Mouse (Mus musculus): Measurements from ENCODE around the gene Chuk. TPM values are rescaled to one million over a fixed set of nuclear protein-coding genes. Genes with fewer than 3 reads are reported as not detected.

Gene Chuk
- polyA plus RNA-seq, 1 experiment from 2014 or later = 32.8 TPM

DNA sequence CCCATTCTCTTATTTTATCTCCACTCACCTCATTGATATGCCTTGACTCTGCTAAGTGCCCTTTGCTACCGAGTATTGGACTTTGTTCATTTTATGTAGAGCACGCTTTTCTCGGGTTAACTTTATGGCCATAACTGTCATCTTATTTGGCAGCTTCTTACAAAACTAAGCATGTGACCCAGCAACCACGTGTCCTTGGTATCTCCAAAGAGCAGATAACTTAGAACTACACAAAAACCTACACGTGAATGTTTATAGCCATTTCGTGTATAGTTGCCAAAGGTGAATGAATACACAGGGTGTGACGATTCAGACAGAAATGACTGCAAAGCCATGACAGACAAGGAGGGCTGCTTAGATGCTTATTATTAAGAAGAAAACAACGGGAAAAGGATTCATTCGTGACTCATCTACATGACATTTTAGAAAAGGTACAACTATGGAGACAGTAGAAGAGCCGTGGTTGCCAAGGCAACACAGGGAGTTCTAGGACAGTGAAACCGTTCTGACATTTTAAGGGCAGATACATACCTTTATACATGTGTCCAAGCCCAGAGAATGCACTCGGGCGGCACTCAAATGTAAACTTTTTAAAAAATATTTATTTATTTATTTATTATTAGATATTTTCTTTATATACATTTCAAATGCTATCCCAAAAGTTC lies 82.2 kb downstream of the Chuk start:
- DNase-seq (ENCODE audit: low spot score) (no peak), ATAC-seq (no peak)
- 68% methylated on average over 13 of the region's 13 CpGs for WGBS
- no peaks in the 10 kb centered on the region for H3K4me1 ChIP-seq (ENCODE audit: insufficient read depth, low read depth, low read length)
- H3K36me3 ChIP-seq (ENCODE audit: insufficient read depth, low read length) = no peaks in the 10 kb centered on the region
- no peak overlapping the region for H3K4me3 ChIP-seq (ENCODE audit: low read depth, low read length)
- no peak overlapping the region for H3K9ac ChIP-seq (replicated peaks; ENCODE audit: low read depth)
- no peaks in the 10 kb centered on the region for H3K27me3 ChIP-seq (replicated peaks; ENCODE audit: insufficient read depth, low read length)
- H3K9me3 ChIP-seq (ENCODE audit: low read length) = no peaks in the 10 kb centered on the region
- no peak overlapping the region for H3K4me2 ChIP-seq (replicated peaks; ENCODE audit: low read depth, low read length)
- H3K27ac ChIP-seq (ENCODE audit: low read length) = no peak overlapping the region
- TF ChIP-seq CTCF (IDR thresholded peaks at IDR 0.05) (no peak), EP300 (IDR thresholded peaks at IDR 0.05) (no peak)

Other genes starting within 250 kb of the Chuk start
- 10.0 and 10.2 TPM in 2 replicates for gene Dnmbp, start 167.3 kb downstream of the Chuk start, polyA plus RNA-seq (2015; fragmentation: Nextera tagmentation; extraction: Ambion mirVana)
- 5.0 and 5.1 TPM in 2 replicates for gene Cpn1, start 120.9 kb downstream of the Chuk start, polyA plus RNA-seq (2015; fragmentation: Nextera tagmentation; extraction: Ambion mirVana)
- 0.56 and 0.80 TPM in 2 replicates for gene Cyp2c23, start 78.3 kb downstream of the Chuk start, polyA plus RNA-seq (2015; fragmentation: Nextera tagmentation; extraction: Ambion mirVana)
- gene Erlin1, start 37.7 kb downstream of the Chuk start, polyA plus RNA-seq (2015; fragmentation: Nextera tagmentation; extraction: Ambion mirVana) = 22.7 and 26.9 TPM in 2 replicates
- 14.2 and 18.5 TPM in 2 replicates for gene Cwf19l1, start 28.4 kb upstream of the Chuk start, polyA plus RNA-seq (2015; fragmentation: Nextera tagmentation; extraction: Ambion mirVana)
- 62.0 and 63.5 TPM in 2 replicates for gene Bloc1s2, start 39.0 kb upstream of the Chuk start, polyA plus RNA-seq (2015; fragmentation: Nextera tagmentation; extraction: Ambion mirVana)
- 0.04 and 0.05 TPM in 2 replicates for gene Pkd2l1, start 85.0 kb upstream of the Chuk start, polyA plus RNA-seq (2015; fragmentation: Nextera tagmentation; extraction: Ambion mirVana)
- gene Scd3, start 95.8 kb upstream of the Chuk start, polyA plus RNA-seq (2015; fragmentation: Nextera tagmentation; extraction: Ambion mirVana) = 0.50 and 0.60 TPM in 2 replicates
- 99.3 and 118 TPM in 2 replicates for gene Scd2, start 186.2 kb upstream of the Chuk start, polyA plus RNA-seq (2015; fragmentation: Nextera tagmentation; extraction: Ambion mirVana)
- gene Scd4, start 225.6 kb upstream of the Chuk start, polyA plus RNA-seq (2015; fragmentation: Nextera tagmentation; extraction: Ambion mirVana) = 0.53 and 0.60 TPM in 2 replicates